Mouse (Mus musculus): ENCODE data around the gene H2al1c. TPM values are rescaled to one million over a fixed set of nuclear protein-coding genes. Genes with fewer than 3 reads are reported as not detected.

H2al1c gene
- total RNA-seq, 2 experiments from 2014 or later = not detected

Other genes with a start within 250 kb of the H2al1c start
- gene H2al1a, start 6.4 kb upstream of the H2al1c start, total RNA-seq (2021) = not detected
- gene H2al1b, start 3.2 kb upstream of the H2al1c start, total RNA-seq (2021) = not detected
- gene H2al1d, start 3.2 kb downstream of the H2al1c start, total RNA-seq (2021) = not detected
- gene H2al1e, start 6.3 kb downstream of the H2al1c start, total RNA-seq (2021) = not detected
- gene H2al1f, start 9.5 kb downstream of the H2al1c start, total RNA-seq (2021) = not detected
- not detected for gene H2al1g, start 12.6 kb downstream of the H2al1c start, total RNA-seq (2021)
- not detected for gene H2al1h, start 15.8 kb downstream of the H2al1c start, total RNA-seq (2021)
- not detected for gene H2al1i, start 19.0 kb downstream of the H2al1c start, total RNA-seq (2021)
- not detected for gene H2al1j, start 22.2 kb downstream of the H2al1c start, total RNA-seq (2021)

Measured in layer of hippocampus, adult 18-20 months (tissue).